Mouse (Mus musculus): ENCODE results near the gene Wnt11. TPM values are rescaled to one million over a fixed set of nuclear protein-coding genes. Genes with fewer than 3 reads are reported as not detected.

Gene Wnt11
- polyA plus RNA-seq, 1 experiment from 2014 or later: 5.8 TPM

DNA sequence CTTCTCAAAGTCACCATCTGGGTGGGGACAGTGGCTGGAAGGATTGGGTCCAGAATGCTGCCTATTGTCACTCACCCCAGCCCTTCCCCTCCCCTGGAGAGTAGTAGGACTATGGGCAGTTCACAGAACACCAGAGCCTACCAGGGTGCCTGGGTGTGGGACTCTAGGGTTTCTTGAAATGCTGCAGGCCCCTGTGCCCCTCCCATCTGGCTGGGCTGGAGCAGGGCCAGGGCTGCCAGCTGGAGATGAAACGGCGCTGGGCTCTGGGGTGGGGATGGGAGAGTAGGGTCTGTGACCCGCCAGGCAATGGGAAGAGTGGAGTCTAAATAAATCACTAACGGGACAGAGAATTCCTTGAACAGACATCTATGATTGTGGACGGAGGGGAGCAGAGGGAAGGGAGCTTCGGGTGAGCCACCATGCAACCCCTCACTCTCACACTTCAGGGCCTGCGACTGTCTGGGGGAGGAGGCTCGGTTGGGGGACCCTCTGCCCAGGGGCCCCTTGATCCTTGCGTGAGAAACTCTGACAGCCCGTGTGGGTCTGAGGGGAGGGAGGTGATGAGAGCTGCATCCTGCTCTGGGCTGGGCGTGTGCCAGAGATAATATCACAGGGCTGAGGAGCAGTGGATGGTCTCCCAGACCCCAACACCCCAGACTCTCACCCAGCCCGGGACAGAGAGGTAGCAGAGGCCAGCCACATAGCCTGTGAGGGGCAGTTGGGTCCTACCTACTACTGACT lies 32.3 kb downstream of the Wnt11 start:
- no peak overlapping the region for H3K4me3 ChIP-seq (replicated peaks; ENCODE audit: low read length)
- H3K4me2 ChIP-seq (ENCODE audit: low read depth, low read length): no peak overlapping the region
- H3K9me3 ChIP-seq (replicated peaks; ENCODE audit: control insufficient read depth, low read length): no peaks in the 10 kb centered on the region
- H3K4me1 ChIP-seq (ENCODE audit: control insufficient read depth, insufficient read depth, low read length): peaks cover 16% of the 10 kb centered on the region
- peak; percentile 49; the same call in 1 of the 2 replicates for ATAC-seq (ENCODE audit: insufficient read depth, low FRiP score)
- H3K27ac ChIP-seq (ENCODE audit: low read length): no peak overlapping the region
- H3K36me3 ChIP-seq (ENCODE audit: control insufficient read depth, insufficient read depth, low read length): no peaks in the 10 kb centered on the region
- no peaks in the 10 kb centered on the region; the same call in 1 of the 2 replicates for H3K27me3 ChIP-seq (ENCODE audit: control insufficient read depth, insufficient read depth, low read length)
- WGBS: 17% methylated on average over 12 of the region's 12 CpGs
- H3K9ac ChIP-seq (ENCODE audit: low read length): no peak overlapping the region

DNA sequence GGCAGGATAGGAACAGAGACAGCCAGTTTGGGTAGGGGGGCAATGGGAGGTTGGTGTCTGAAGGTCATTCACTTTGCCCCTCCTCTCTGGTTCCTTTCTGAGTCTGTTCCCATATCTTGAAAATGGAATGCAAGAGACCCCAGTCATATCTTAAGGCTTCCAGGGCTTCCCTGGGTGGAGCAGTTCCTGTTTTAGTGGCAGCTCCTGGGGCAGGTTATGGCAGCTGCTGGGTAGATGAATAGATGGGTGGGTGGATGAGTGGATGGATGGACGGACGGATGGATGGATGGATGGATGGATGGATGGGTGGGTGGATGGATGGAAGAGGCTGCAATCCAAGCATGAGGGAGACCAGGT lies 32.9 kb downstream of the Wnt11 start:
- no peaks in the 10 kb centered on the region for H3K36me3 ChIP-seq (ENCODE audit: control insufficient read depth, insufficient read depth, low read length)
- H3K4me1 ChIP-seq (ENCODE audit: control insufficient read depth, insufficient read depth, low read length): peaks cover 16% of the 10 kb centered on the region
- ATAC-seq (ENCODE audit: insufficient read depth, low FRiP score): no peak
- no peak overlapping the region for H3K9ac ChIP-seq (ENCODE audit: low read length)
- no peaks in the 10 kb centered on the region; the same call in 1 of the 2 replicates for H3K27me3 ChIP-seq (ENCODE audit: control insufficient read depth, insufficient read depth, low read length)
- 90% methylated on average over 2 of the region's 2 CpGs for WGBS
- H3K4me3 ChIP-seq (replicated peaks; ENCODE audit: low read length): no peak overlapping the region
- no peak overlapping the region for H3K27ac ChIP-seq (ENCODE audit: low read length)
- no peaks in the 10 kb centered on the region for H3K9me3 ChIP-seq (replicated peaks; ENCODE audit: control insufficient read depth, low read length)
- no peak overlapping the region for H3K4me2 ChIP-seq (ENCODE audit: low read depth, low read length)

- no peak overlapping the region for H3K9ac ChIP-seq (ENCODE audit: low read length)
- H3K4me1 ChIP-seq (ENCODE audit: control insufficient read depth, insufficient read depth, low read length): peaks cover 16% of the 10 kb centered on the region
- H3K27ac ChIP-seq (ENCODE audit: low read length): no peak overlapping the region
- H3K9me3 ChIP-seq (replicated peaks; ENCODE audit: control insufficient read depth, low read length): no peaks in the 10 kb centered on the region
- H3K27me3 ChIP-seq (ENCODE audit: control insufficient read depth, insufficient read depth, low read length): no peaks in the 10 kb centered on the region; the same call in 1 of the 2 replicates
- H3K36me3 ChIP-seq (ENCODE audit: control insufficient read depth, insufficient read depth, low read length): no peaks in the 10 kb centered on the region
- H3K4me3 ChIP-seq (replicated peaks; ENCODE audit: low read length): no peak overlapping the region
- 68% methylated on average over 3 of the region's 3 CpGs for WGBS
- H3K4me2 ChIP-seq (ENCODE audit: low read depth, low read length): no peak overlapping the region
- ATAC-seq (ENCODE audit: insufficient read depth, low FRiP score): no peak
These were observed 34.2 kb downstream of the Wnt11 start for GRCm38 (mm10) chr7:98869070-98869469.

- peak; percentile 51; the same call in 1 of the 2 replicates for ATAC-seq (ENCODE audit: insufficient read depth, low FRiP score)
- WGBS: 18% methylated on average over 12 of the region's 12 CpGs
- Histone ChIP-seq H3K27ac (ENCODE audit: low read length) (peak overlapping the region; percentile 62; the same call in 1 of the 2 replicates), H3K27me3 (ENCODE audit: control insufficient read depth, insufficient read depth, low read length) (no peaks in the 10 kb centered on the region; the same call in 1 of the 2 replicates), H3K4me1 (ENCODE audit: control insufficient read depth, insufficient read depth, low read length) (peaks cover 18% of the 10 kb centered on the region), H3K4me2 (ENCODE audit: low read depth, low read length) (no peak overlapping the region), H3K9ac (ENCODE audit: low read length) (no peak overlapping the region; the same call in 1 of the 2 replicates), H3K9me3 (replicated peaks; ENCODE audit: control insufficient read depth, low read length) (no peaks in the 10 kb centered on the region), H3K4me3 (replicated peaks; ENCODE audit: low read length) (no peak overlapping the region), H3K36me3 (ENCODE audit: control insufficient read depth, insufficient read depth, low read length) (no peaks in the 10 kb centered on the region)
These were observed 35.9 kb downstream of the Wnt11 start for GRCm38 (mm10) chr7:98870791-98871190.

DNA sequence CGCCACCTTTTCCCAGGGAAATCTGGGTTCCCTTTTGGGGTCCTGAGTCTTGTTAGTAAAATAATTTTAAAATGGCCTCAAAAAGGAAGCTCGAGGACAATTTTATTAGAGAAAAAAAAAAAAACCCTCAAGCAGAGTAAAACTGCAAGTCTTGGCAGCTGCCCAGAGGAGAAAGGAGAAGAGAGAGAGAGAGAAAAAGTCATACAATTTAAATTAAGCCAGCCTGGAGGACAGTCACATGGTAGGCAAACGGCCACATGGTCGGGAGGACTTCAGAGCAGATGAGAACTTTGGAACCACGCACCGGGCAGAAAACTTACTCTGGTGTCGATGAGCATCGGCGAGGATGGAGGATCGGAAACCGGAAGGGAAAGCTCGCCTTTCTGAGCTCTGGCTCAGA lies 37.0 kb downstream of the Wnt11 start:
- ATAC-seq (ENCODE audit: insufficient read depth, low FRiP score): no peak
- Histone ChIP-seq H3K4me3 (replicated peaks; ENCODE audit: low read length) (no peak overlapping the region), H3K4me2 (ENCODE audit: low read depth, low read length) (no peak overlapping the region), H3K9me3 (replicated peaks; ENCODE audit: control insufficient read depth, low read length) (no peaks in the 10 kb centered on the region), H3K27ac (ENCODE audit: low read length) (no peak overlapping the region), H3K4me1 (ENCODE audit: control insufficient read depth, insufficient read depth, low read length) (peaks cover 21% of the 10 kb centered on the region), H3K27me3 (ENCODE audit: control insufficient read depth, insufficient read depth, low read length) (no peaks in the 10 kb centered on the region; the same call in 1 of the 2 replicates), H3K9ac (ENCODE audit: low read length) (no peak overlapping the region), H3K36me3 (ENCODE audit: control insufficient read depth, insufficient read depth, low read length) (no peaks in the 10 kb centered on the region)
- WGBS: 70% methylated on average over 12 of the region's 12 CpGs

DNA sequence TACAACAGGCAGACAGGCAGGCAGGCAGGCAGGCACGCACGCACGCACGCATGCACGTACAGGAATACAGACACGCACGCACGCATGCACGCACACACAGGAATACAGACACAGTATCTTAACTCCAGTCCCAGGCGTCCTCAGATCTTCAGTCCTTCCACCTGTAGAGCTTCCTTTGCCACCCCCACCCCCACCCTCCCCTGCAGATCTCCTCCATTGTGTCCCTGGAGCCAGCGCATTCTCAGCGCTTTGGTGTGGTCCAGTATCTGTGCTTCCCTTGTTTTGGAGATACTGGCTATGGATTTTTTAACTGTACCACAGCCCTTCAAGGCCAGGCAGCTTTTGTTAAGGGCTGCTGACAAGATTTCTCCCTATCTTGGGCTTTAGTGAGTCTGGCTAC lies 38.4 kb downstream of the Wnt11 start:
- no peak for ATAC-seq (ENCODE audit: insufficient read depth, low FRiP score)
- WGBS: 88% methylated on average over 12 of the region's 12 CpGs
- H3K27ac ChIP-seq (ENCODE audit: low read length): no peak overlapping the region
- H3K4me2 ChIP-seq (ENCODE audit: low read depth, low read length): no peak overlapping the region
- no peaks in the 10 kb centered on the region for H3K9me3 ChIP-seq (replicated peaks; ENCODE audit: control insufficient read depth, low read length)
- no peaks in the 10 kb centered on the region; the same call in 1 of the 2 replicates for H3K27me3 ChIP-seq (ENCODE audit: control insufficient read depth, insufficient read depth, low read length)
- no peak overlapping the region for H3K4me3 ChIP-seq (replicated peaks; ENCODE audit: low read length)
- H3K4me1 ChIP-seq (ENCODE audit: control insufficient read depth, insufficient read depth, low read length): peaks cover 14% of the 10 kb centered on the region
- no peak overlapping the region for H3K9ac ChIP-seq (ENCODE audit: low read length)
- no peaks in the 10 kb centered on the region for H3K36me3 ChIP-seq (ENCODE audit: control insufficient read depth, insufficient read depth, low read length)

DNA sequence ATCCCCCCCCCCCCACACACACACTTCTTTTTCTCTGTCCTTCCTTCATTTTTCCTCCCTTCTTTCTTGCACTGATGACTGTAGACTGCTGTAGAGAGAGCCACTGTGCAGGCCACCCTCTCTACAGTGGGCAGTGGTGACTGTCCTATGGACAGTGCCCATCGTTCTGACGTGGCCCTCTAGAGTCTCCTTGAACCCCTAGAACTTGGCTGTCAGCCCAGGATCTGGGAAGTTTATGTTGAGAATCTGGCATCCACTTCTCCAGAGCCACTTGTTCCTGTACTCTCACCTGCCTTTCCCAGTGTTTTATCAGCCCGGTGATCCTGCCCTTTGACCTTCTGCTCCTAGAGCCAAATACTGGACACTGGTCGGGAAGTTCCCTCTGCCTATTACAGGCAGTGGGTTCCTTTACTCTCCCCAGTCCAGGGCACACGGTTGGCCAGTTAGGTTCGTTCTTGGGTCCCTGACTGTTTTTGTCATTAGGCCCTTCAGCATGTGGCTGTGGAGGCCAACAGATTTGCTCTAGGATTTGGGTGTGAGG lies 39.6 kb downstream of the Wnt11 start:
- no peak overlapping the region for H3K4me2 ChIP-seq (ENCODE audit: low read depth, low read length)

DNA sequence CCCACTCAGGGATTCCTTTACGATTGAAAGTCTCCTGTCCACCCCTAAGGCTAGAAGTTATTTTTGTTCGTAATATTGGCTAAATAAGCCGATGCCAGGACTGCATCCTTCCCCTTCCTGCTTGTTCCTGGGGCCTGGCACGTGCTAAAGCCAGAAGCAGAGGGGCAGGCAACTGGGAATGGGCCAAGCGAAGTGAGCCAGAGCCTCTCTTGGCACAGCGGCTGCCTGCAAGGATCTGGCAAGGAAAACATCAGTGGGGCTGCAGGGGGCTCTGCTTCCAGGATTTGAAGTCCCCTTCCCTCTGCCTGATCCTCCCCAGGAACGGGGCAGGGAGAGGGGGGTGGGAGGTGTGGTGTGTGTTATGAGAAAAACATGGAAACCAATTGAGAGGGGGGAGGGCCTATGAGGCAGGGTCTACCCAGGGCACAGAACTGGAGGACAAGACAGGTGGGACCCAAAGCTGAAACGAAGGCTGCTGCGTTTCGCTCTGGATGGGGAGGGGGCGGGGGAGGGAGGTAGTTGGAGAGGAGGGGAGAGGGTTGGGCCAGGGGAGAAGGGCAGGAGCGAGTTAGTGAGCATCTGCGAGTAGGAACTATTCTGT lies 40.6 kb downstream of the Wnt11 start:
- H3K27me3 ChIP-seq (ENCODE audit: control insufficient read depth, insufficient read depth, low read length): no peaks in the 10 kb centered on the region; the same call in 1 of the 2 replicates
- ATAC-seq (ENCODE audit: insufficient read depth, low FRiP score): peak; percentile 37; the same call in 1 of the 2 replicates
- no peaks in the 10 kb centered on the region for H3K9me3 ChIP-seq (replicated peaks; ENCODE audit: control insufficient read depth, low read length)
- H3K9ac ChIP-seq (ENCODE audit: low read length): no peak overlapping the region
- no peaks in the 10 kb centered on the region for H3K36me3 ChIP-seq (ENCODE audit: control insufficient read depth, insufficient read depth, low read length)
- H3K4me2 ChIP-seq (ENCODE audit: low read depth, low read length): no peak overlapping the region
- peaks cover 14% of the 10 kb centered on the region for H3K4me1 ChIP-seq (ENCODE audit: control insufficient read depth, insufficient read depth, low read length)
- H3K27ac ChIP-seq (ENCODE audit: low read length): no peak overlapping the region
- 41% methylated on average over 13 of the region's 13 CpGs for WGBS
- H3K4me3 ChIP-seq (replicated peaks; ENCODE audit: low read length): no peak overlapping the region

More for the DNA sequence above, 39.6 kb downstream of the Wnt11 start:
- H3K4me3 ChIP-seq (replicated peaks; ENCODE audit: low read length): no peak overlapping the region
- no peak for ATAC-seq (ENCODE audit: insufficient read depth, low FRiP score)
- H3K9ac ChIP-seq (ENCODE audit: low read length): no peak overlapping the region
- H3K9me3 ChIP-seq (replicated peaks; ENCODE audit: control insufficient read depth, low read length): no peaks in the 10 kb centered on the region
- no peak overlapping the region for H3K27ac ChIP-seq (ENCODE audit: low read length)
- 50% methylated on average over 6 of the region's 6 CpGs for WGBS
- no peaks in the 10 kb centered on the region for H3K36me3 ChIP-seq (ENCODE audit: control insufficient read depth, insufficient read depth, low read length)
- peaks cover 14% of the 10 kb centered on the region for H3K4me1 ChIP-seq (ENCODE audit: control insufficient read depth, insufficient read depth, low read length)
- H3K27me3 ChIP-seq (ENCODE audit: control insufficient read depth, insufficient read depth, low read length): no peaks in the 10 kb centered on the region; the same call in 1 of the 2 replicates

- Histone ChIP-seq H3K4me2 (ENCODE audit: low read depth, low read length) (no peak overlapping the region), H3K9ac (ENCODE audit: low read length) (no peak overlapping the region), H3K27me3 (ENCODE audit: control insufficient read depth, insufficient read depth, low read length) (no peaks in the 10 kb centered on the region; the same call in 1 of the 2 replicates), H3K4me1 (ENCODE audit: control insufficient read depth, insufficient read depth, low read length) (peaks cover 8% of the 10 kb centered on the region), H3K36me3 (ENCODE audit: control insufficient read depth, insufficient read depth, low read length) (no peaks in the 10 kb centered on the region), H3K9me3 (replicated peaks; ENCODE audit: control insufficient read depth, low read length) (no peaks in the 10 kb centered on the region), H3K27ac (ENCODE audit: low read length) (no peak overlapping the region), H3K4me3 (replicated peaks; ENCODE audit: low read length) (no peak overlapping the region)
- ATAC-seq (ENCODE audit: insufficient read depth, low FRiP score): no peak
- WGBS: 48% methylated on average over 13 of the region's 13 CpGs
These were observed 41.2 kb downstream of the Wnt11 start for GRCm38 (mm10) chr7:98876119-98876518.
